Mouse (Mus musculus) hindbrain, postnatal 0 days (tissue): Measurements from ENCODE around the gene Rab7b. TPM values are rescaled to one million over a fixed set of nuclear protein-coding genes. Genes with fewer than 3 reads are reported as not detected.

Source experiments
- ATAC-seq: fragments of 200-750 bp; cut with Nextera tagmentation; 2 replicates; pipeline ENCODE4 v1.8.0; 2017; ENCODE audit warnings: mild to moderate bottlenecking, moderate TSS enrichment, moderate library complexity
- DNase-seq: peaks from one replicate; pipeline ENCODE4 v3.0.0-alpha.2; 2015; ENCODE audit warnings: low spot score
- H3K27ac ChIP-seq: fragments of 300-500 bp; sonication (generic); 2 replicates; pipeline ENCODE4 v1.5.1; 2014; ENCODE audit warnings: mild to moderate bottlenecking
- H3K27me3 ChIP-seq: fragments of 300-500 bp; sonication (generic); 2 replicates; pipeline ENCODE4 v1.6.1; 2014; ENCODE audit warnings: low read length, mixed read lengths; ENCODE audit not compliant: insufficient read depth
- H3K36me3 ChIP-seq: fragments of 300-500 bp; sonication (generic); 2 replicates; pipeline ENCODE4 v1.6.1; 2014; ENCODE audit warnings: low read length, mixed read lengths; ENCODE audit not compliant: insufficient read depth
- H3K4me1 ChIP-seq: fragments of 300-500 bp; sonication (generic); 2 replicates; pipeline ENCODE4 v1.6.1; 2014; ENCODE audit warnings: antibody characterized with exemption, low read length, mixed read lengths; ENCODE audit not compliant: insufficient read depth
- H3K4me2 ChIP-seq: fragments of 300-500 bp; sonication (generic); 2 replicates; pipeline ENCODE4 v1.6.1; 2014; ENCODE audit warnings: low read depth, mild to moderate bottlenecking, low read length, moderate library complexity, mixed read lengths
- H3K4me3 ChIP-seq: fragments of 300-500 bp; sonication (generic); 2 replicates; pipeline ENCODE4 v1.5.1; 2014; ENCODE audit warnings: low read length
- H3K9ac ChIP-seq: fragments of 300-500 bp; sonication (generic); replicated peaks from 2 replicates; pipeline ENCODE4 v1.6.1; 2014; ENCODE audit warnings: mild to moderate bottlenecking, low read length, moderate library complexity, mixed read lengths
- H3K9me3 ChIP-seq: fragments of 300-500 bp; sonication (generic); 2 replicates; pipeline ENCODE4 v1.6.1; 2016; ENCODE audit warnings: low read length, mixed read lengths
- CTCF ChIP-seq: IDR thresholded peaks from 2 replicates; pipeline ENCODE4 v1.5.1; 2016; ENCODE audit warnings: antibody characterized with exemption, control low read depth, low read depth
- WGBS: fragments of 180-500 bp; shearing (Covaris S2); extraction: QIAGEN DNeasy Blood & Tissue Kit; methylation state at CpG from one replicate; pipeline ENCODE4 v1.1.7; 2014; 5-methylcytosine and 5-hydroxymethylcytosine counted together
- polyA plus RNA-seq: library from polyadenylated mRNA; unstranded; fragments of >200 nt; fragmentation: Nextera tagmentation; extraction: Ambion mirVana; gene quantifications from 2 replicates; pipeline ENCODE4 v1.2.1, GENCODE M21; 2015
- total RNA-seq: library from RNA; depleted of rRNA; stranded (reverse); fragments of >200 nt; gene quantifications from 2 replicates; pipeline ENCODE4 v1.2.3, GENCODE M21; 2014

Gene Rab7b
- total and polyA plus RNA-seq, 2 experiments from 2014 or later, result 0.10 to 1.2 TPM

GRCm38 (mm10) chr1:131718952-131719694 lies 30.6 kb downstream of the Rab7b start:
- no peak for ATAC-seq

GRCm38 (mm10) chr1:131721989-131722388 lies 33.5 kb downstream of the Rab7b start:
- Histone ChIP-seq H3K4me3 (no peak overlapping the region), H3K27ac (no peak overlapping the region), H3K9ac (no peak overlapping the region), H3K9me3 (no peaks in the 10 kb centered on the region), H3K36me3 (no peaks in the 10 kb centered on the region), H3K4me2 (no peak overlapping the region), H3K4me1 (no peaks in the 10 kb centered on the region), H3K27me3 (no peaks in the 10 kb centered on the region)
- ATAC-seq (no peak), DNase-seq (no peak)
- no peak for TF ChIP-seq CTCF
- WGBS, result 74% methylated on average over 3 of the region's 3 CpGs

More at GRCm38 (mm10) chr1:131718952-131719694, 30.6 kb downstream of the Rab7b start:
- TF ChIP-seq CTCF, result no peak
- Histone ChIP-seq H3K27me3 (no peaks in the 10 kb centered on the region), H3K9me3 (no peaks in the 10 kb centered on the region), H3K36me3 (no peaks in the 10 kb centered on the region), H3K9ac (no peak overlapping the region), H3K27ac (no peak overlapping the region), H3K4me3 (no peak overlapping the region), H3K4me2 (no peak overlapping the region), H3K4me1 (no peaks in the 10 kb centered on the region)
- 56% methylated on average over 16 of the region's 16 CpGs for WGBS
- no peak for DNase-seq

- 63% methylated on average over 4 of the region's 4 CpGs for WGBS
- no peak overlapping the region for H3K4me2 ChIP-seq
- no peak overlapping the region for H3K4me3 ChIP-seq
- ATAC-seq, result no peak
- DNase-seq, result no peak
- H3K36me3 ChIP-seq, result no peaks in the 10 kb centered on the region
- H3K27me3 ChIP-seq, result no peaks in the 10 kb centered on the region
- H3K27ac ChIP-seq, result no peak overlapping the region
- no peaks in the 10 kb centered on the region for H3K9me3 ChIP-seq
- H3K4me1 ChIP-seq, result no peaks in the 10 kb centered on the region
- no peak overlapping the region for H3K9ac ChIP-seq
- TF ChIP-seq CTCF, result no peak
Observed at GRCm38 (mm10) chr1:131723549-131723948, 35.1 kb downstream of the Rab7b start.

GRCm38 (mm10) chr1:131726586-131726985 lies 38.1 kb downstream of the Rab7b start:
- no peak for DNase-seq
- ATAC-seq, result no peak
- 57% methylated on average over 6 of the region's 6 CpGs for WGBS
- H3K4me1 ChIP-seq, result no peaks in the 10 kb centered on the region
- H3K36me3 ChIP-seq, result no peaks in the 10 kb centered on the region
- H3K4me3 ChIP-seq, result no peak overlapping the region
- H3K27me3 ChIP-seq, result no peaks in the 10 kb centered on the region
- no peak overlapping the region for H3K9ac ChIP-seq
- no peak overlapping the region for H3K27ac ChIP-seq
- no peak overlapping the region for H3K4me2 ChIP-seq
- no peak for TF ChIP-seq CTCF
- H3K9me3 ChIP-seq, result no peaks in the 10 kb centered on the region

DNA sequence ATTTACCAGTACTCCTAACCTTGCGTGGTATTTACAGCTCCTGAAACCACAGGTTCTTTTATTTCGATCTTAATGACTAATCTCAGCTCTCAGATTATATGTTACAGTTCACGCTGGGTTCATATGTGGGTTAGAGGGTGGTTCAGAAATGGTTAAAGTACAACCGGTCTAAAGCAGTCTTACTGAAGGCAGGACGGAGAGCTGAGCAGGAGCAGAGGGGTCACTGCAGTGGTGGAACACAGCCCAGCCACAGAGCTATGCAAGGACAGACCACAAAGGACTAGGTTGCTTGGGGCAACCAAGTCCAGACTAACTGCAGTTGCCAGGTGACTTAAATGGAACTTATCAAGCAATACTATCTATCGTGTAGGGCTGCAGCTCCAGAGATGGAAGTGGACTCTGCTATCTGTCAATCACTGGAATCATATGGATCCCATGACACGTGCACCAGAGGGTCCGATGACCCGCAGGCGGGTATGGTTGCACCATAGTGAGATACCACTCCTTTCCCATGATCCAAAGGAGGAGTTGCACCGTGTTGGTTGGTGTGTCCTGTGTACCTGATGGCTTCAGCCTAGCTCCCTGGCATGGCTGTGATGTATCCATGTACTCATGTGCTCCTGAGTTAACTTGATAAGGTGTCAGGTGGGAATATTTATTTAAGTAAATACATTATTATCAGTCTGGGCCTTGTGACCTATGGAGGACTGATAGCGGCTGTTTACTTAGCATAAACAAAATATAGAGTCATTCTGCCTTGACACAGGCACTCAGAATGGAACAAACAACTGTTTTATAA lies 42.3 kb downstream of the Rab7b start:
- H3K4me2 ChIP-seq, result no peak overlapping the region
- H3K27ac ChIP-seq, result no peak overlapping the region
- H3K4me3 ChIP-seq, result no peak overlapping the region
- no peaks in the 10 kb centered on the region for H3K36me3 ChIP-seq
- H3K4me1 ChIP-seq, result no peaks in the 10 kb centered on the region
- H3K27me3 ChIP-seq, result no peaks in the 10 kb centered on the region
- no peaks in the 10 kb centered on the region for H3K9me3 ChIP-seq
- no peak for ATAC-seq
- no peak for TF ChIP-seq CTCF
- WGBS, result 73% methylated on average over 12 of the region's 12 CpGs
- no peak for DNase-seq
- no peak overlapping the region for H3K9ac ChIP-seq

- ATAC-seq, result 0 out of 2 replicates have a peak, but pooled peaks have one; percentile 15
- Histone ChIP-seq H3K9me3 (no peaks in the 10 kb centered on the region), H3K4me1 (no peaks in the 10 kb centered on the region)
Observed at GRCm38 (mm10) chr1:131733474-131734180, 45.1 kb downstream of the Rab7b start.

More at GRCm38 (mm10) chr1:131733474-131734180, 45.1 kb downstream of the Rab7b start:
- Histone ChIP-seq H3K27me3 (no peaks in the 10 kb centered on the region), H3K4me2 (no peak overlapping the region), H3K27ac (no peak overlapping the region), H3K36me3 (no peaks in the 10 kb centered on the region), H3K9ac (no peak overlapping the region), H3K4me3 (no peak overlapping the region)
- DNase-seq, result no peak
- WGBS, result 46% methylated on average over 13 of the region's 13 CpGs
- no peak for TF ChIP-seq CTCF
